Mouse (Mus musculus) kidney, adult 2 months (tissue): Measurements from ENCODE around the gene 2900026A02Rik.

Experiments used
- CTCF ChIP-seq: fragments of 200-500 bp; conservative IDR thresholded peaks from 2 replicates; pipeline ENCODE4 v1.5.1; 2011; ENCODE audit warnings: low read depth, mild to moderate bottlenecking, control low read depth, low read length, moderate library complexity, mixed read lengths; ENCODE audit not compliant: insufficient read depth, insufficient read length
- POLR2A ChIP-seq: fragments of 200-500 bp; IDR thresholded peaks from one replicate; pipeline ENCODE4 v1.6.1; 2011; ENCODE audit warnings: low read depth, low read length, control low read depth

DNA sequence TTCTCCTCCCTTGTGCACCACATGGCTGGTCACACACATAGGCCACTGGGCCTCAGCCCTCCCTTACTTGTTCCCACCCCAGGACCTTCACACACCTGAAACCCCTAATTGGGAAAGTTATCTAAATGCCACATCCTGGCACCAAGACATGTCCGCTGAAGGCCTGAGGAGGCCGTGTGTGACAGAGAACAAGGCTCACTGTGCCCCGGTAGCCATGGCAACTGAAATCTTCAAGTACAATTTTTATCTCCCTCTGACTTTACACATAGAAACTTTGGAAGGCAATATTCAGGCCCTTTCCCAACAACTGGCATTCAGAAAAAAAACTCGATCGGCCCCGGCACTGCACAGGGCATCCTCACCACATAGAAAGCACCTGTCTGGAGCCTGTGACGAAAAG, 72.0 kb downstream of the 2900026A02Rik start:
- TF ChIP-seq CTCF (no peak), POLR2A (no peak)
